Mouse (Mus musculus): Measurements from ENCODE around the gene Cab39.

Cab39 gene

GRCm38 (mm10) chr1:85793208-85794105 lies at the start of gene Cab39:
Gene Cab39, plus strand, starts transcription at chr1:85793441.
- peak; percentile 81 to 86 for DNase-seq (ENCODE audit: low spot score in 2 of 2)

- no peak for DNase-seq (ENCODE audit: low spot score in 2 of 2)
Observed at GRCm38 (mm10) chr1:85744539-85744938, 48.7 kb upstream of the Cab39 start.

GRCm38 (mm10) chr1:85746511-85746910 lies 46.7 kb upstream of the Cab39 start:
- DNase-seq (ENCODE audit: low spot score in 2 of 2), result no peak

- no peak for DNase-seq (ENCODE audit: low spot score in 2 of 2)
Observed at GRCm38 (mm10) chr1:85749829-85750228, 43.4 kb upstream of the Cab39 start.

GRCm38 (mm10) chr1:85750650-85751049 lies 42.6 kb upstream of the Cab39 start:
- no peak for DNase-seq (ENCODE audit: low spot score in 2 of 2)

GRCm38 (mm10) chr1:85751494-85751893 lies 41.7 kb upstream of the Cab39 start:
- DNase-seq (ENCODE audit: low spot score in 2 of 2), result peak in 1 of 2 experiments; percentile 5

GRCm38 (mm10) chr1:85751932-85752680 lies 41.1 kb upstream of the Cab39 start:
- DNase-seq (ENCODE audit: low spot score in 2 of 2), result no peak

- peak; percentile 8 to 20 for DNase-seq (ENCODE audit: low spot score in 2 of 2)
Observed at GRCm38 (mm10) chr1:85757531-85758230, 35.6 kb upstream of the Cab39 start.

- DNase-seq (ENCODE audit: low spot score in 2 of 2), result peak; percentile 27 to 48
Observed at GRCm38 (mm10) chr1:85758231-85758968, 34.8 kb upstream of the Cab39 start.

- DNase-seq (ENCODE audit: low spot score in 2 of 2), result no peak
Observed at GRCm38 (mm10) chr1:85758969-85759293, 34.3 kb upstream of the Cab39 start.

GRCm38 (mm10) chr1:85761665-85762064 lies 31.6 kb upstream of the Cab39 start:
- DNase-seq (ENCODE audit: low spot score in 2 of 2), result no peak

GRCm38 (mm10) chr1:85763386-85763785 lies 29.9 kb upstream of the Cab39 start:
- DNase-seq (ENCODE audit: low spot score in 2 of 2), result no peak

- no peak for DNase-seq (ENCODE audit: low spot score in 2 of 2)
Observed at GRCm38 (mm10) chr1:85764291-85764690, 28.9 kb upstream of the Cab39 start.

GRCm38 (mm10) chr1:85766120-85766519 lies 27.1 kb upstream of the Cab39 start:
- no peak for DNase-seq (ENCODE audit: low spot score in 2 of 2)

- no peak for DNase-seq (ENCODE audit: low spot score in 2 of 2)
Observed at GRCm38 (mm10) chr1:85767754-85768153, 25.5 kb upstream of the Cab39 start.

GRCm38 (mm10) chr1:85771976-85772375 lies 21.3 kb upstream of the Cab39 start:
- DNase-seq (ENCODE audit: low spot score in 2 of 2), result no peak

- DNase-seq (ENCODE audit: low spot score in 2 of 2), result peak in 1 of 2 experiments; percentile 21
Observed at GRCm38 (mm10) chr1:85775136-85775535, 18.1 kb upstream of the Cab39 start.

GRCm38 (mm10) chr1:85776154-85776553 lies 17.1 kb upstream of the Cab39 start:
- peak in 1 of 2 experiments; percentile 9 for DNase-seq (ENCODE audit: low spot score in 2 of 2)

GRCm38 (mm10) chr1:85778436-85778835 lies 14.8 kb upstream of the Cab39 start, which contains the start of gene A630001G21Rik:
Gene A630001G21Rik, minus strand, starts transcription at chr1:85778643.
- DNase-seq (ENCODE audit: low spot score in 2 of 2), result no peak

- DNase-seq (ENCODE audit: low spot score in 2 of 2), result no peak
Observed at GRCm38 (mm10) chr1:85779012-85779411, 14.2 kb upstream of the Cab39 start.

GRCm38 (mm10) chr1:85779428-85780180 lies 13.6 kb upstream of the Cab39 start:
- DNase-seq (ENCODE audit: low spot score in 2 of 2), result no peak

Measured in right cerebral cortex, adult 2 months (tissue).